Comparison of ENCODE assay signal across 9 mouse cellular contexts in genomic region chr7:44356590-44357481, GRCm38 (mm10). TPM values are rescaled to one million over a fixed set of nuclear protein-coding genes. Genes with fewer than 3 reads are reported as not detected.
DNase-seq lines count a peak whose midpoint lies in the region; ATAC-seq lines count a peak whose summit lies in the region.
"Had no signal": no experiment of that assay in that cellular context is flagged by ENCODE, and none has a peak within 500 bp of the region (broad histone marks: within the 10 kb centered on the region; RNA-seq: fewer than 3 reads in every experiment).

No protein-coding gene starts in this region.

- peaks cover 87% of the 10 kb centered on the region for H3K4me1 ChIP-seq in hindbrain, embryonic 10.5 days (replicated peaks)
- peaks cover 14% of the 10 kb centered on the region for H3K4me1 ChIP-seq in hindbrain, embryonic 16.5 days (ENCODE audit: control insufficient read depth, insufficient read depth, low read depth, low read length)
- peaks cover 61% of the 10 kb centered on the region for H3K4me1 ChIP-seq in embryonic facial prominence, embryonic 15.5 days
- H3K4me1 ChIP-seq in midbrain, embryonic 14.5 days (ENCODE audit: control insufficient read depth, insufficient read depth, low read length), result peaks cover 37% of the 10 kb centered on the region

- H3K4me2 ChIP-seq in hindbrain, embryonic 16.5 days (ENCODE audit: low read length), result no peak overlapping the region
- peak overlapping the region; percentile 10; the same call in 1 of the 2 replicates for H3K4me2 ChIP-seq in embryonic facial prominence, embryonic 15.5 days (replicated peaks)
- peak overlapping the region; percentile 40 for H3K4me2 ChIP-seq in midbrain, embryonic 14.5 days (ENCODE audit: low read length)

- H3K27me3 ChIP-seq in hindbrain, embryonic 10.5 days (ENCODE audit: insufficient read depth, poor library complexity, severe bottlenecking), result peaks cover 90% of the 10 kb centered on the region
- H3K27me3 ChIP-seq in hindbrain, embryonic 16.5 days (replicated peaks; ENCODE audit: control insufficient read depth, insufficient read depth, low read length), result peaks cover 22% of the 10 kb centered on the region
- peaks cover 91% of the 10 kb centered on the region for H3K27me3 ChIP-seq in embryonic facial prominence, embryonic 15.5 days
- peaks cover 30% of the 10 kb centered on the region for H3K27me3 ChIP-seq in midbrain, embryonic 14.5 days (ENCODE audit: control insufficient read depth, insufficient read depth, low read length)

- DNase-seq in hindbrain, embryonic 10.5 days (ENCODE audit: low spot score), result peak; percentile 51
- peak; percentile 80 for DNase-seq in R1 (ENCODE audit: low read depth, low spot score)
- DNase-seq in midbrain, embryonic 14.5 days, result peak; percentile 35
- DNase-seq in adrenal gland, postnatal 36 days, result no peak
- DNase-seq in gastrocnemius, adult 18-20 months (ENCODE audit: low spot score), result no peak
- DNase-seq in urinary bladder, postnatal 25 days (ENCODE audit: low spot score), result no peak

- H3K36me3 ChIP-seq in hindbrain, embryonic 10.5 days, result no peaks in the 10 kb centered on the region
- peaks cover 14% of the 10 kb centered on the region; the same call in 1 of the 2 replicates for H3K36me3 ChIP-seq in hindbrain, embryonic 16.5 days (ENCODE audit: control insufficient read depth, insufficient read depth, low read length)
- no peaks in the 10 kb centered on the region for H3K36me3 ChIP-seq in embryonic facial prominence, embryonic 15.5 days
- peaks cover 35% of the 10 kb centered on the region for H3K36me3 ChIP-seq in midbrain, embryonic 14.5 days (ENCODE audit: control insufficient read depth, insufficient read depth, low read length)

- 1% methylated on average over 35 of the region's 35 CpGs for WGBS in hindbrain, embryonic 10.5 days
- 6% methylated on average over 35 of the region's 35 CpGs for WGBS in hindbrain, embryonic 16.5 days
- 2% methylated on average over 35 of the region's 35 CpGs for WGBS in embryonic facial prominence, embryonic 15.5 days
- 4% methylated on average over 35 of the region's 35 CpGs for WGBS in midbrain, embryonic 14.5 days

- ATAC-seq in hindbrain, embryonic 16.5 days, result no peak
- ATAC-seq in embryonic facial prominence, embryonic 15.5 days (ENCODE audit: insufficient number of reproducible peaks, low FRiP score, low TSS enrichment, low read depth), result no peak
- no peak for ATAC-seq in midbrain, embryonic 14.5 days (ENCODE audit: low FRiP score, low TSS enrichment)

- H3K9ac ChIP-seq in hindbrain, embryonic 16.5 days (ENCODE audit: low read depth, low read length), result no peak overlapping the region
- H3K9ac ChIP-seq in embryonic facial prominence, embryonic 15.5 days, result no peak overlapping the region
- peak overlapping the region; percentile 26; the same call in 1 of the 2 replicates for H3K9ac ChIP-seq in midbrain, embryonic 14.5 days (replicated peaks; ENCODE audit: low read length)

- H3K27ac ChIP-seq in hindbrain, embryonic 10.5 days, result peak overlapping the region; percentile 79
- H3K27ac ChIP-seq in hindbrain, embryonic 16.5 days (ENCODE audit: low read depth, low read length), result no peak overlapping the region
- no peak overlapping the region for H3K27ac ChIP-seq in embryonic facial prominence, embryonic 15.5 days (replicated peaks)
- H3K27ac ChIP-seq in midbrain, embryonic 14.5 days (replicated peaks; ENCODE audit: low read depth, low read length), result 0 out of 2 replicates have a peak overlapping the region, but pooled peaks have one; percentile 49

- H3K9me3 ChIP-seq in hindbrain, embryonic 10.5 days, result no peaks in the 10 kb centered on the region; the same call in 1 of the 2 replicates
- H3K9me3 ChIP-seq in hindbrain, embryonic 16.5 days (ENCODE audit: control insufficient read depth, low read length), result no peaks in the 10 kb centered on the region
- no peaks in the 10 kb centered on the region for H3K9me3 ChIP-seq in embryonic facial prominence, embryonic 15.5 days (replicated peaks)
- no peaks in the 10 kb centered on the region for H3K9me3 ChIP-seq in midbrain, embryonic 14.5 days (ENCODE audit: control insufficient read depth, low read length)

- H3K4me3 ChIP-seq in hindbrain, embryonic 10.5 days, result peak overlapping the region; percentile 46
- H3K4me3 ChIP-seq in hindbrain, embryonic 16.5 days (ENCODE audit: low read length), result no peak overlapping the region
- no peak overlapping the region for H3K4me3 ChIP-seq in embryonic facial prominence, embryonic 15.5 days (replicated peaks)
- peak overlapping the region; percentile 10; the same call in 1 of the 2 replicates for H3K4me3 ChIP-seq in midbrain, embryonic 14.5 days (replicated peaks; ENCODE audit: low read depth, low read length)

RNA-seq across cellular contexts. Expression of gene Syt3, which starts 27.1 kb away (rescaled TPM):
- 2.7 and 3.0 TPM in 2 replicates for polyA plus RNA-seq in hindbrain, embryonic 10.5 days (2016; fragmentation: Nextera tagmentation; extraction: Ambion mirVana)
- 74.8 and 75.6 TPM in 2 replicates for polyA plus RNA-seq in hindbrain, embryonic 16.5 days (2015; fragmentation: Nextera tagmentation; extraction: Ambion mirVana)
- polyA plus RNA-seq in embryonic facial prominence, embryonic 15.5 days (2015; fragmentation: Nextera tagmentation; extraction: Ambion mirVana), result 2.7 and 3.4 TPM in 2 replicates
- 39.5 and 48.5 TPM in 2 replicates for polyA plus RNA-seq in midbrain, embryonic 14.5 days (2014; fragmentation: Nextera tagmentation; extraction: Ambion mirVana)
- 1 to 10 TPM; 3.0 to 4.7 TPM for total RNA-seq in adrenal gland, postnatal 36 days (2021)
- 1 to 10 TPM; 3.4 to 4.8 TPM for total RNA-seq in gastrocnemius, adult 18-20 months (2021)

RNA-seq across cellular contexts. Expression of gene 1700008O03Rik, which starts 28.8 kb away (rescaled TPM):
- polyA plus RNA-seq in hindbrain, embryonic 10.5 days (2016; fragmentation: Nextera tagmentation; extraction: Ambion mirVana), result 2.1 and 2.7 TPM in 2 replicates
- polyA plus RNA-seq in hindbrain, embryonic 16.5 days (2015; fragmentation: Nextera tagmentation; extraction: Ambion mirVana), result 3.6 and 3.8 TPM in 2 replicates
- 1.4 and 1.5 TPM in 2 replicates for polyA plus RNA-seq in embryonic facial prominence, embryonic 15.5 days (2015; fragmentation: Nextera tagmentation; extraction: Ambion mirVana)
- polyA plus RNA-seq in midbrain, embryonic 14.5 days (2014; fragmentation: Nextera tagmentation; extraction: Ambion mirVana), result 1.7 and 1.9 TPM in 2 replicates
- under 1 TPM; 0.63 to 0.99 TPM for total RNA-seq in adrenal gland, postnatal 36 days (2021)
- total RNA-seq in gastrocnemius, adult 18-20 months (2021), result under 1 TPM in 1 of 2 experiments, not detected in 1; 0.25 TPM
- total RNA-seq: liver, adult 2 months had no signal

RNA-seq across cellular contexts. Expression of gene Shank1, which starts 46.8 kb away (rescaled TPM):
- polyA plus RNA-seq in hindbrain, embryonic 10.5 days (2016; fragmentation: Nextera tagmentation; extraction: Ambion mirVana), result 1.2 and 4.6 TPM in 2 replicates
- 33.1 and 33.6 TPM in 2 replicates for polyA plus RNA-seq in hindbrain, embryonic 16.5 days (2015; fragmentation: Nextera tagmentation; extraction: Ambion mirVana)
- polyA plus RNA-seq in embryonic facial prominence, embryonic 15.5 days (2015; fragmentation: Nextera tagmentation; extraction: Ambion mirVana), result 3.7 and 6.1 TPM in 2 replicates
- polyA plus RNA-seq in midbrain, embryonic 14.5 days (2014; fragmentation: Nextera tagmentation; extraction: Ambion mirVana), result 35.1 and 37.8 TPM in 2 replicates
- total RNA-seq in adrenal gland, postnatal 36 days (2021), result 1 to 10 TPM; 5.2 to 6.7 TPM
- under 1 TPM; 0.25 to 0.36 TPM for total RNA-seq in gastrocnemius, adult 18-20 months (2021)
- total RNA-seq: liver, adult 2 months had no signal

RNA-seq across cellular contexts. Expression of gene Clec11a, which starts 50.1 kb away (rescaled TPM):
- polyA plus RNA-seq in hindbrain, embryonic 10.5 days (2016; fragmentation: Nextera tagmentation; extraction: Ambion mirVana), result 1.8 and 2.1 TPM in 2 replicates
- 3.5 and 3.6 TPM in 2 replicates for polyA plus RNA-seq in hindbrain, embryonic 16.5 days (2015; fragmentation: Nextera tagmentation; extraction: Ambion mirVana)
- 26.1 and 28.1 TPM in 2 replicates for polyA plus RNA-seq in embryonic facial prominence, embryonic 15.5 days (2015; fragmentation: Nextera tagmentation; extraction: Ambion mirVana)
- polyA plus RNA-seq in midbrain, embryonic 14.5 days (2014; fragmentation: Nextera tagmentation; extraction: Ambion mirVana), result 4.6 and 4.7 TPM in 2 replicates
- total RNA-seq in adrenal gland, postnatal 36 days (2021), result 1 to 10 TPM; 4.1 TPM
- 1 to 10 TPM in 1 of 2 experiments, under 1 TPM in 1; 0.84 to 1.3 TPM for total RNA-seq in gastrocnemius, adult 18-20 months (2021)

Comparison
In these comparisons a context has a peak if more than half of its experiments do, and no peak if none do; other contexts are left out.
1. H3K27ac ChIP-seq: peak in hindbrain, embryonic 10.5 days (single experiment) and midbrain, embryonic 14.5 days (single experiment); none in hindbrain, embryonic 16.5 days (single experiment) and embryonic facial prominence, embryonic 15.5 days (single experiment).
2. H3K4me3 ChIP-seq: peak in hindbrain, embryonic 10.5 days (single experiment) and midbrain, embryonic 14.5 days (single experiment); none in hindbrain, embryonic 16.5 days (single experiment) and embryonic facial prominence, embryonic 15.5 days (single experiment).
3. DNase-seq: peak in hindbrain, embryonic 10.5 days (single experiment), R1 (single experiment) and midbrain, embryonic 14.5 days (single experiment); none in adrenal gland, postnatal 36 days (0 of 2), gastrocnemius, adult 18-20 months (single experiment) and urinary bladder, postnatal 25 days (single experiment).